Mouse (Mus musculus) cerebellum, adult 9-11 months (tissue): ENCODE results near the gene Slc44a3.

ENCODE experiments used
- DNase-seq: peaks from one replicate; pipeline ENCODE4 v3.0.0; 2022

The Slc44a3 gene

GRCm38 (mm10) chr3:121418850-121419435 lies 113.3 kb downstream of the Slc44a3 start:
- DNase-seq, result no peak

- no peak for DNase-seq
These were observed 114.0 kb downstream of the Slc44a3 start for GRCm38 (mm10) chr3:121418251-121418601.

- DNase-seq, result no peak
These were observed 114.6 kb downstream of the Slc44a3 start for GRCm38 (mm10) chr3:121417379-121418250.

- DNase-seq, result no peak
These were observed 115.7 kb downstream of the Slc44a3 start for GRCm38 (mm10) chr3:121416171-121417154.

GRCm38 (mm10) chr3:121411450-121411849 lies 120.8 kb downstream of the Slc44a3 start:
- no peak for DNase-seq
